Mouse (Mus musculus) hindbrain, embryonic 12.5 days (tissue): Measurements from ENCODE around the gene Khnyn. TPM values are rescaled to one million over a fixed set of nuclear protein-coding genes. Genes with fewer than 3 reads are reported as not detected.

ENCODE experiments used
- ATAC-seq: fragments of 200-750 bp; cut with Nextera tagmentation; 2 replicates; pipeline ENCODE4 v1.8.0; 2017; ENCODE audit warnings: moderate TSS enrichment; ENCODE audit not compliant: low FRiP score
- H3K27ac ChIP-seq: fragments of 300-500 bp; sonication (generic); 2 replicates; pipeline ENCODE4 v1.5.1; 2016; ENCODE audit warnings: mild to moderate bottlenecking
- H3K27me3 ChIP-seq: fragments of 300-500 bp; sonication (generic); 2 replicates; pipeline ENCODE4 v1.6.1; 2016; ENCODE audit warnings: mild to moderate bottlenecking
- H3K36me3 ChIP-seq: fragments of 300-500 bp; sonication (generic); 2 replicates; pipeline ENCODE4 v1.6.1; 2016; ENCODE audit warnings: mild to moderate bottlenecking
- H3K4me1 ChIP-seq: fragments of 300-500 bp; sonication (generic); 2 replicates; pipeline ENCODE4 v1.6.1; 2016
- H3K4me2 ChIP-seq: fragments of 300-500 bp; sonication (generic); replicated peaks from 2 replicates; pipeline ENCODE4 v1.6.1; 2016; ENCODE audit warnings: mild to moderate bottlenecking
- H3K4me3 ChIP-seq: fragments of 300-500 bp; sonication (generic); 2 replicates; pipeline ENCODE4 v1.5.1; 2016; ENCODE audit warnings: mild to moderate bottlenecking
- H3K9ac ChIP-seq: fragments of 300-500 bp; sonication (generic); 2 replicates; pipeline ENCODE4 v1.6.1; 2016; ENCODE audit warnings: mild to moderate bottlenecking, moderate library complexity
- H3K9me3 ChIP-seq: fragments of 300-500 bp; sonication (generic); replicated peaks from 2 replicates; pipeline ENCODE4 v1.6.1; 2016; ENCODE audit warnings: mild to moderate bottlenecking
- WGBS: fragments of 180-500 bp; shearing (Covaris S2); methylation state at CpG from one replicate; pipeline ENCODE4 v1.1.7; 2016; 5-methylcytosine and 5-hydroxymethylcytosine counted together
- polyA plus RNA-seq: library from polyadenylated mRNA; unstranded; fragments of >200 nt; fragmentation: Nextera tagmentation; extraction: Ambion mirVana; gene quantifications from 2 replicates; pipeline ENCODE4 v1.2.1, GENCODE M21; 2016

The Khnyn gene
- polyA plus RNA-seq, 1 experiment from 2014 or later: 23.5 TPM

DNA sequence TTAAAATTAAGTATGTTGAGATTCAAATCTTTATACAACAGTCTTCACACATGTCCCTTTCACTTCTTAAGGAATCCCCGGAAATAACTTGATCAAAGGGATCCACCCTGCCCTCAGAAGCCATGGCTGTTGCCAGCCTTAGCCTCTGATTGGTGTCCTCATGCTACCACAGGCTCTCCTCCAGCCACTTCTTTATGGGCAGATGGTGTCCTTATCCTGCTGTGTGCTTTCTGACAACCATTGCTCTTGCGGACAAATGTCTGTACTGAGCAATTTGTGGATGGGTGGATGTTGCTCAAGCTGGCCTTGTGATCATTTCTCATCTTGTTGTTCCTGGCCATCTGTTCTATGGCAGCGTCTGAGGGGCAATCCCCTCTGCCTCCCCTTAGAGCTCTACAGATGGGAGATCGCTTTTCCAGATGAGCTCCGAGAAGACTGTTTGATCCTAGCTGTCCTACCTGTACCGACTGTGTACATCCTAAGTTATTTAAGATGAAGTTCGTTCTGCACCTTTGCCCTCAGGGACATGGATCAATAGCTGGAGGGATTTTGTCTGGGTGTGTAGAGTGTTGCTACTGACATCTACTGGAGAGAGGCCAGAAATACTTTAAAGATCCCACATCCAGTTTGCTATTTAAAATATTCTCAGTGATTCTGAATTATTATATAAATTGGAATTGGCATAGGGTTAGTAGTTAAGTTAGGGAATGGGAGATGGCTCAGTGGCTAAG is 55.5 kb downstream of the Khnyn start:
- Histone ChIP-seq H3K4me2 (no peak overlapping the region), H3K9ac (no peak overlapping the region), H3K4me1 (no peaks in the 10 kb centered on the region), H3K36me3 (no peaks in the 10 kb centered on the region), H3K4me3 (no peak overlapping the region), H3K27me3 (no peaks in the 10 kb centered on the region), H3K27ac (no peak overlapping the region), H3K9me3 (no peaks in the 10 kb centered on the region)
- 52% methylated on average over 7 of the region's 7 CpGs for WGBS
- ATAC-seq: no peak

GRCm38 (mm10) chr14:55943601-55944000 is 58.9 kb downstream of the Khnyn start:
- H3K4me3 ChIP-seq: no peak overlapping the region
- WGBS: 90% methylated on average over 11 of the region's 11 CpGs
- no peak overlapping the region for H3K4me2 ChIP-seq
- H3K27me3 ChIP-seq: no peaks in the 10 kb centered on the region
- H3K9ac ChIP-seq: no peak overlapping the region
- H3K9me3 ChIP-seq: no peaks in the 10 kb centered on the region
- ATAC-seq: no peak
- H3K27ac ChIP-seq: no peak overlapping the region
- H3K4me1 ChIP-seq: no peaks in the 10 kb centered on the region
- no peaks in the 10 kb centered on the region for H3K36me3 ChIP-seq

GRCm38 (mm10) chr14:55944575-55944974 is 59.8 kb downstream of the Khnyn start, which contains the start of gene Cma1:
Cma1 (minus strand) TSS chr14:55944675.
- H3K9me3 ChIP-seq: no peaks in the 10 kb centered on the region

GRCm38 (mm10) chr14:55946269-55946969 is 61.7 kb downstream of the Khnyn start:
- no peaks in the 10 kb centered on the region for H3K36me3 ChIP-seq
- no peak for ATAC-seq
- WGBS: 78% methylated on average over 2 of the region's 2 CpGs

More at GRCm38 (mm10) chr14:55944575-55944974, 59.8 kb downstream of the Khnyn start, which contains the start of gene Cma1:
- no peak within 1 kb of the TSS for H3K4me3 ChIP-seq
- H3K9ac ChIP-seq: no peak within 1 kb of the TSS
- WGBS: 94% methylated on average over 4 of the region's 4 CpGs
- no peaks in the 10 kb centered on the region for H3K27me3 ChIP-seq
- no peak for ATAC-seq
- no peaks in the 10 kb centered on the region for H3K4me1 ChIP-seq
- no peaks in the 10 kb centered on the region for H3K36me3 ChIP-seq
- no peak within 1 kb of the TSS for H3K4me2 ChIP-seq
- H3K27ac ChIP-seq: no peak within 1 kb of the TSS

More at GRCm38 (mm10) chr14:55946269-55946969, 61.7 kb downstream of the Khnyn start:
- H3K4me2 ChIP-seq: no peak overlapping the region
- no peaks in the 10 kb centered on the region for H3K9me3 ChIP-seq
- no peak overlapping the region for H3K27ac ChIP-seq
- no peaks in the 10 kb centered on the region for H3K27me3 ChIP-seq
- H3K9ac ChIP-seq: no peak overlapping the region
- no peak overlapping the region for H3K4me3 ChIP-seq
- H3K4me1 ChIP-seq: no peaks in the 10 kb centered on the region

Other genes starting within 250 kb of the Khnyn start
- 79.0 and 91.0 TPM in 2 replicates for gene Ipo4, start 249.0 kb upstream of the Khnyn start, polyA plus RNA-seq
- gene Gm49378, start 247.1 kb upstream of the Khnyn start, polyA plus RNA-seq: 2.4 and 3.2 TPM in 2 replicates
- 69.4 and 69.8 TPM in 2 replicates for gene Tm9sf1, start 241.1 kb upstream of the Khnyn start, polyA plus RNA-seq
- gene Tssk4, start 234.8 kb upstream of the Khnyn start, polyA plus RNA-seq: 0.50 and 0.52 TPM in 2 replicates
- gene Mdp1, start 224.4 kb upstream of the Khnyn start, polyA plus RNA-seq: 63.7 and 65.4 TPM in 2 replicates
- 57.0 and 58.2 TPM in 2 replicates for gene Gmpr2, start 213.0 kb upstream of the Khnyn start, polyA plus RNA-seq
- 506 and 544 TPM in 2 replicates for gene Nedd8, start 212.8 kb upstream of the Khnyn start, polyA plus RNA-seq
- 42.8 and 43.1 TPM in 2 replicates for gene Tinf2, start 203.1 kb upstream of the Khnyn start, polyA plus RNA-seq
- 0.48 and 0.90 TPM in 2 replicates for gene Tgm1, start 171.0 kb upstream of the Khnyn start, polyA plus RNA-seq
- gene Rabggta, start 162.7 kb upstream of the Khnyn start, polyA plus RNA-seq: 36.6 and 38.1 TPM in 2 replicates
- 73.2 and 75.0 TPM in 2 replicates for gene Dhrs1, start 139.3 kb upstream of the Khnyn start, polyA plus RNA-seq
- gene Nop9, start 139.3 kb upstream of the Khnyn start, polyA plus RNA-seq: 42.0 and 47.5 TPM in 2 replicates
- 0.36 and 0.56 TPM in 2 replicates for gene Cideb, start 126.5 kb upstream of the Khnyn start, polyA plus RNA-seq
- 0.36 and 0.57 TPM in 2 replicates for gene Ltb4r2, start 123.5 kb upstream of the Khnyn start, polyA plus RNA-seq
- 0.72 TPM in 1 of 2 replicates, not detected in the other for gene Ltb4r1, start 119.0 kb upstream of the Khnyn start, polyA plus RNA-seq
- gene Adcy4, start 100.9 kb upstream of the Khnyn start, polyA plus RNA-seq: 15.7 and 19.5 TPM in 2 replicates
- gene Ripk3, start 96.1 kb upstream of the Khnyn start, polyA plus RNA-seq: 10.8 and 13.5 TPM in 2 replicates
- 42.4 and 45.2 TPM in 2 replicates for gene Nfatc4, start 61.8 kb upstream of the Khnyn start, polyA plus RNA-seq
- 30.4 and 35.8 TPM in 2 replicates for gene Nynrin, start 30.9 kb upstream of the Khnyn start, polyA plus RNA-seq
- 0.05 and 0.35 TPM in 2 replicates for gene Cbln3, start 555 bp upstream of the Khnyn start, polyA plus RNA-seq
- gene Sdr39u1, start 15.3 kb downstream of the Khnyn start, polyA plus RNA-seq: 63.5 and 68.3 TPM in 2 replicates
- not detected in 2 replicates for gene Cma1, start 59.7 kb downstream of the Khnyn start, polyA plus RNA-seq
- not detected in 2 replicates for gene Cma2, start 66.0 kb downstream of the Khnyn start, polyA plus RNA-seq
- not detected in 2 replicates for gene Mcpt1, start 133.0 kb downstream of the Khnyn start, polyA plus RNA-seq
- gene Mcpt9, start 145.5 kb downstream of the Khnyn start, polyA plus RNA-seq: not detected in 2 replicates
- not detected in 2 replicates for gene Mcpt2, start 157.1 kb downstream of the Khnyn start, polyA plus RNA-seq
- gene Mcpt4, start 177.4 kb downstream of the Khnyn start, polyA plus RNA-seq: not detected in 2 replicates
- gene Mcpt8, start 200.3 kb downstream of the Khnyn start, polyA plus RNA-seq: not detected in 2 replicates
- gene Ctsg, start 217.6 kb downstream of the Khnyn start, polyA plus RNA-seq: not detected in 2 replicates
- not detected in 2 replicates for gene Gzme, start 235.7 kb downstream of the Khnyn start, polyA plus RNA-seq
- gene Gzmd, start 247.7 kb downstream of the Khnyn start, polyA plus RNA-seq: not detected in 2 replicates